Mouse (Mus musculus) spleen, adult 2 months (tissue): ENCODE results near the gene Rnf103. TPM values are rescaled to one million over a fixed set of nuclear protein-coding genes. Genes with fewer than 3 reads are reported as not detected.

Experiments used
- DNase-seq, 2 experiments: peaks; one replicate each; pipeline versions ENCODE4 v3.0.0 to v3.0.0-alpha.2; 2012 to 2021; ENCODE audit warnings: low spot score in 2 of 2, low read depth in 1 of 2
- H3K27ac ChIP-seq: fragments of 200-500 bp; 2 replicates; pipeline ENCODE4 v1.5.1; 2012; ENCODE audit warnings: low read length, inconsistent platforms; ENCODE audit not compliant: insufficient read depth
- H3K27me3 ChIP-seq: fragments of 200-500 bp; 2 replicates; pipeline ENCODE4 v1.6.1; 2012; ENCODE audit warnings: mild to moderate bottlenecking, moderate library complexity, low read length, inconsistent platforms; ENCODE audit not compliant: control insufficient read depth, insufficient read depth
- H3K36me3 ChIP-seq: fragments of 200-500 bp; 2 replicates; pipeline ENCODE4 v1.6.1; 2012; ENCODE audit warnings: mild to moderate bottlenecking, low read length, inconsistent platforms; ENCODE audit not compliant: control insufficient read depth, insufficient read depth
- H3K4me1 ChIP-seq: fragments of 200-500 bp; 2 replicates; pipeline ENCODE4 v1.6.1; 2011; ENCODE audit warnings: inconsistent platforms; ENCODE audit not compliant: control insufficient read depth, insufficient read depth, insufficient read length
- H3K4me3 ChIP-seq: fragments of 200-500 bp; 2 replicates; pipeline ENCODE4 v1.5.1; 2011; ENCODE audit warnings: mild to moderate bottlenecking, inconsistent platforms; ENCODE audit not compliant: insufficient read depth, insufficient read length; ENCODE audit errors: extremely low read depth
- CTCF ChIP-seq: fragments of 200-500 bp; IDR thresholded peaks from 2 replicates; pipeline ENCODE4 v1.5.1; 2011; ENCODE audit warnings: mild to moderate bottlenecking, inconsistent platforms; ENCODE audit not compliant: insufficient read depth, insufficient read length, insufficient replicate concordance; ENCODE audit errors: extremely low read depth
- POLR2A ChIP-seq: fragments of 200-500 bp; IDR thresholded peaks from 2 replicates; pipeline ENCODE4 v1.6.1; 2011; ENCODE audit warnings: low read depth, low read length, inconsistent platforms
- WGBS: fragments of 180-500 bp; shearing (Covaris S2); methylation state at CpG from one replicate; pipeline ENCODE4 v1.1.7; 2018; 5-methylcytosine and 5-hydroxymethylcytosine counted together
- polyA plus RNA-seq: library from polyadenylated mRNA; depleted of rRNA; stranded (reverse); fragments of >200 nt; gene quantifications from 2 replicates; pipeline ENCODE4 v1.2.3, GENCODE M21; 2012; rRNA removed

The Rnf103 gene
- polyA plus RNA-seq, 1 experiment, result 7.3 TPM

GRCm38 (mm10) chr6:71543686-71544499 is 50.2 kb downstream of the Rnf103 start, which contains the start of gene Chmp3:
Gene Chmp3 (plus strand): TSS chr6:71543797.
- Histone ChIP-seq H3K27me3 (no peaks in the 10 kb centered on the region), H3K27ac (peak within 1 kb of the TSS; percentile 98), H3K4me1 (peaks cover 2% of the 10 kb centered on the region; the same call in 1 of the 2 replicates), H3K4me3 (peak within 1 kb of the TSS; percentile 75), H3K36me3 (no peaks in the 10 kb centered on the region)
- TF ChIP-seq POLR2A, result peak; percentile 52
- no peak for TF ChIP-seq CTCF
- peak; percentile 80 to 94 for DNase-seq
- WGBS, result under 1% methylated on average over 59 of the region's 59 CpGs

GRCm38 (mm10) chr6:71555507-71555951 is 61.8 kb downstream of the Rnf103 start:
- Histone ChIP-seq H3K4me1 (no peaks in the 10 kb centered on the region), H3K4me3 (no peak overlapping the region), H3K27me3 (no peaks in the 10 kb centered on the region), H3K36me3 (peaks cover 4% of the 10 kb centered on the region), H3K27ac (no peak overlapping the region)
- TF ChIP-seq CTCF, result no peak
- TF ChIP-seq POLR2A, result no peak
- WGBS, result 76% methylated on average over 2 of the region's 2 CpGs
- no peak for DNase-seq

DNA sequence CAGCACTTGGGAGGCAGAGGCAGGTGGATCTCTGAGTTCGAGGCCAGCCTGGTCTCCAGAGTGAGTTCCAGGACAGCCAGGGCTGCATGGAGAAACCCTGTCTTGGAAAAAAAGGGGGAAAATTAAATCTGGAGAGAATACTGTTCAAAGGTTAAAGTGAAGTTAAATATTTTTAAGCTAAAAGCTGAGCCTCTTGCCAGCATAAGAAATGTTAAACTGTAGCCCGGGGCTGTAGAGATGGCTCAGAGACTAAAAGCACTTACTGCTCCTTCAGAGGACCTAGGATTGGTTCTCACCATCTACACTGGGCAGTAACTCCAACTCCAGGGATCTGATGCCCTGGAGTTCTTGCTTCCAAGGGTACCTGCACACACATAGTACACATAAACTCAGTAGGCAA is 63.1 kb downstream of the Rnf103 start:
- 95% methylated on average over 2 of the region's 2 CpGs for WGBS
- no peak overlapping the region for H3K4me3 ChIP-seq
- no peak for DNase-seq
- no peaks in the 10 kb centered on the region for H3K27me3 ChIP-seq
- H3K36me3 ChIP-seq, result peaks cover 10% of the 10 kb centered on the region
- no peak overlapping the region for H3K27ac ChIP-seq
- TF ChIP-seq POLR2A (no peak), CTCF (no peak)
- no peaks in the 10 kb centered on the region for H3K4me1 ChIP-seq

Other genes with a start within 250 kb of the Rnf103 start
- 4.2 and 4.3 TPM in 2 replicates for gene Krcc1, start 222.2 kb upstream of the Rnf103 start, polyA plus RNA-seq
- gene Smyd1, start 171.7 kb upstream of the Rnf103 start, polyA plus RNA-seq, result 0.48 and 0.66 TPM in 2 replicates
- 25.6 and 30.2 TPM in 2 replicates for gene Cd8b1, start 171.1 kb upstream of the Rnf103 start, polyA plus RNA-seq
- gene Cd8a, start 120.5 kb upstream of the Rnf103 start, polyA plus RNA-seq, result 24.9 and 28.5 TPM in 2 replicates
- gene Rmnd5a, start 53.3 kb upstream of the Rnf103 start, polyA plus RNA-seq, result 13.8 and 17.7 TPM in 2 replicates
- gene Chmp3, start 49.9 kb downstream of the Rnf103 start, polyA plus RNA-seq, result 14.6 and 15.3 TPM in 2 replicates
- gene Kdm3a, start 139.1 kb downstream of the Rnf103 start, polyA plus RNA-seq, result 8.1 and 9.9 TPM in 2 replicates
- 0.49 and 0.63 TPM in 2 replicates for gene Reep1, start 213.7 kb downstream of the Rnf103 start, polyA plus RNA-seq